Comparison of ENCODE assay signal across 17 mouse cellular contexts in the genomic region with DNA sequence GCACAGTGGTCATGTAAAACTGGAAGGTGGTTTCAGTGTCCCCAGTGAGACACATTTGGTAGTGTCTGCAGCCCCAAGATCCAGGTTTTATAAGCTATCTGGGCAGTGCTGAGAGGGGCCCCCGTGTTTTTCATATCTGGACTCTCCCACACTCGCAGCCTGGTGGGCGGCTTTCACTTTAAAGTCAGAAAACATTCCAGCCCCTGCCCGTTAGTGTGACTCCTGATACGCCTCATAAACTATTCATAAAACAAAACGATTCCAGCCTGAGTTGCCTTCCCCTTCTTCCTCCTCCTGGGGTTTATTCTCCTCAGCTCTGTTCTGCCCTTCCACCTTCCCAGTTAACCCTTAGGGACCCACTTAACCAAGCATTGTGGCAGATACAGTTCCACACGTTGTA.
DNase-seq lines count a peak whose midpoint lies in the region; ATAC-seq lines count a peak whose summit lies in the region.
"Had no signal": no experiment of that assay in that cellular context is flagged by ENCODE, and none has a peak within 500 bp of the region (broad histone marks: within the 10 kb centered on the region; RNA-seq: fewer than 3 reads in every experiment).

No protein-coding gene starts in this region.

- no peak overlapping the region for H3K4me3 ChIP-seq in kidney, embryonic 14.5 days (ENCODE audit: low read length)
- no peak overlapping the region for H3K4me3 ChIP-seq in embryonic facial prominence, embryonic 12.5 days
- H3K4me3 ChIP-seq in limb, embryonic 10.5 days: no peak overlapping the region
- H3K4me3 ChIP-seq: heart, embryonic 15.5 days; limb, embryonic 15.5 days had no signal

- H3K27me3 ChIP-seq in kidney, embryonic 14.5 days (ENCODE audit: control insufficient read depth, insufficient read depth, low read length): no peaks in the 10 kb centered on the region
- no peaks in the 10 kb centered on the region for H3K27me3 ChIP-seq in embryonic facial prominence, embryonic 12.5 days
- no peaks in the 10 kb centered on the region for H3K27me3 ChIP-seq in limb, embryonic 10.5 days (ENCODE audit: low read depth, poor library complexity, severe bottlenecking)
- H3K27me3 ChIP-seq: CH12.LX; heart, embryonic 15.5 days; limb, embryonic 15.5 days had no signal

- peak; percentile 46 for DNase-seq in embryo, embryonic 11 days
- no peak for DNase-seq in embryo, embryonic 10 days (ENCODE audit: low spot score)
- DNase-seq in kidney, adult 11 months: no peak
- no peak for DNase-seq in limb, embryonic 10.5 days (ENCODE audit: low spot score)
- no peak for DNase-seq in lung, postnatal 36 days
- no peak for DNase-seq in thymus, postnatal 0 days (ENCODE audit: low spot score)
- DNase-seq: adrenal gland, postnatal 36 days; cerebellum, adult 9-10 months; layer of hippocampus, postnatal 36 days; lung, adult 18-20 months; right cerebral cortex, postnatal 25 days had no signal

- H3K27ac ChIP-seq in kidney, embryonic 14.5 days (ENCODE audit: low read depth, low read length): peak overlapping the region; percentile 76
- H3K27ac ChIP-seq in embryonic facial prominence, embryonic 12.5 days: peak overlapping the region; percentile 41; the same call in 1 of the 2 replicates
- H3K27ac ChIP-seq in limb, embryonic 10.5 days: peak overlapping the region; percentile 81
- H3K27ac ChIP-seq: heart, embryonic 15.5 days; limb, embryonic 15.5 days had no signal

- H3K9me3 ChIP-seq in kidney, embryonic 14.5 days (ENCODE audit: control insufficient read depth, low read length): no peaks in the 10 kb centered on the region
- H3K9me3 ChIP-seq in embryonic facial prominence, embryonic 12.5 days: no peaks in the 10 kb centered on the region
- no peaks in the 10 kb centered on the region for H3K9me3 ChIP-seq in limb, embryonic 10.5 days (replicated peaks)
- H3K9me3 ChIP-seq: heart, embryonic 15.5 days; limb, embryonic 15.5 days had no signal

- WGBS in kidney, embryonic 14.5 days: 5% methylated on average over 7 of the region's 7 CpGs
- WGBS in embryonic facial prominence, embryonic 12.5 days: 21% methylated on average over 7 of the region's 7 CpGs
- WGBS in limb, embryonic 10.5 days: 37% methylated on average over 7 of the region's 7 CpGs

- peaks cover 16% of the 10 kb centered on the region for H3K4me1 ChIP-seq in kidney, embryonic 14.5 days (ENCODE audit: control insufficient read depth, insufficient read depth, low read length)
- peaks cover 15% of the 10 kb centered on the region for H3K4me1 ChIP-seq in embryonic facial prominence, embryonic 12.5 days
- peaks cover 43% of the 10 kb centered on the region for H3K4me1 ChIP-seq in limb, embryonic 10.5 days

- H3K36me3 ChIP-seq in kidney, embryonic 14.5 days (ENCODE audit: control insufficient read depth, insufficient read depth, low read length): no peaks in the 10 kb centered on the region
- no peaks in the 10 kb centered on the region for H3K36me3 ChIP-seq in embryonic facial prominence, embryonic 12.5 days
- no peaks in the 10 kb centered on the region for H3K36me3 ChIP-seq in limb, embryonic 10.5 days
- H3K36me3 ChIP-seq: heart, embryonic 15.5 days; limb, embryonic 15.5 days had no signal

- peak; percentile 88 for ATAC-seq in kidney, embryonic 14.5 days (ENCODE audit: low FRiP score, low TSS enrichment)
- ATAC-seq in embryonic facial prominence, embryonic 12.5 days (ENCODE audit: insufficient number of reproducible peaks, insufficient read depth, low FRiP score, low TSS enrichment): no peak
- ATAC-seq: hindbrain, embryonic 16.5 days had no signal

- peak overlapping the region; percentile 29; the same call in 1 of the 2 replicates for H3K4me2 ChIP-seq in kidney, embryonic 14.5 days (replicated peaks; ENCODE audit: low read depth, low read length)
- no peak overlapping the region for H3K4me2 ChIP-seq in embryonic facial prominence, embryonic 12.5 days (replicated peaks)
- H3K4me2 ChIP-seq: heart, embryonic 15.5 days; limb, embryonic 15.5 days had no signal

- peak overlapping the region; percentile 23; the same call in 1 of the 2 replicates for H3K9ac ChIP-seq in kidney, embryonic 14.5 days (ENCODE audit: low read depth, low read length)
- H3K9ac ChIP-seq in embryonic facial prominence, embryonic 12.5 days: no peak overlapping the region
- H3K9ac ChIP-seq: heart, embryonic 15.5 days; limb, embryonic 15.5 days had no signal
